Mouse (Mus musculus) heart, embryonic 15.5 days (tissue): Measurements from ENCODE around the gene Bcl2l14. TPM values are rescaled to one million over a fixed set of nuclear protein-coding genes. Genes with fewer than 3 reads are reported as not detected.

Source experiments
- polyA plus RNA-seq: library from polyadenylated mRNA; unstranded; fragments of >200 nt; fragmentation: Nextera tagmentation; extraction: Ambion mirVana; gene quantifications from 2 replicates; pipeline ENCODE4 v1.2.1, GENCODE M21; 2015

Bcl2l14 gene
- polyA plus RNA-seq, 1 experiment from 2014 or later, result 0.24 TPM

Other genes with a start within 250 kb of the Bcl2l14 start
- 16.9 and 19.7 TPM in 2 replicates for gene Lrp6, start 170.6 kb downstream of the Bcl2l14 start, polyA plus RNA-seq
- gene Mansc1, start 236.2 kb downstream of the Bcl2l14 start, polyA plus RNA-seq, result 5.8 and 7.1 TPM in 2 replicates
- 14.0 and 16.5 TPM in 2 replicates for gene Borcs5, start 243.2 kb downstream of the Bcl2l14 start, polyA plus RNA-seq